Mouse (Mus musculus): ENCODE results near the gene Rps6ka4. TPM values are rescaled to one million over a fixed set of nuclear protein-coding genes. Genes with fewer than 3 reads are reported as not detected.

Gene Rps6ka4
- 39.3 and 39.9 TPM in 2 replicates for polyA plus RNA-seq (2012; rRNA removed)

DNA sequence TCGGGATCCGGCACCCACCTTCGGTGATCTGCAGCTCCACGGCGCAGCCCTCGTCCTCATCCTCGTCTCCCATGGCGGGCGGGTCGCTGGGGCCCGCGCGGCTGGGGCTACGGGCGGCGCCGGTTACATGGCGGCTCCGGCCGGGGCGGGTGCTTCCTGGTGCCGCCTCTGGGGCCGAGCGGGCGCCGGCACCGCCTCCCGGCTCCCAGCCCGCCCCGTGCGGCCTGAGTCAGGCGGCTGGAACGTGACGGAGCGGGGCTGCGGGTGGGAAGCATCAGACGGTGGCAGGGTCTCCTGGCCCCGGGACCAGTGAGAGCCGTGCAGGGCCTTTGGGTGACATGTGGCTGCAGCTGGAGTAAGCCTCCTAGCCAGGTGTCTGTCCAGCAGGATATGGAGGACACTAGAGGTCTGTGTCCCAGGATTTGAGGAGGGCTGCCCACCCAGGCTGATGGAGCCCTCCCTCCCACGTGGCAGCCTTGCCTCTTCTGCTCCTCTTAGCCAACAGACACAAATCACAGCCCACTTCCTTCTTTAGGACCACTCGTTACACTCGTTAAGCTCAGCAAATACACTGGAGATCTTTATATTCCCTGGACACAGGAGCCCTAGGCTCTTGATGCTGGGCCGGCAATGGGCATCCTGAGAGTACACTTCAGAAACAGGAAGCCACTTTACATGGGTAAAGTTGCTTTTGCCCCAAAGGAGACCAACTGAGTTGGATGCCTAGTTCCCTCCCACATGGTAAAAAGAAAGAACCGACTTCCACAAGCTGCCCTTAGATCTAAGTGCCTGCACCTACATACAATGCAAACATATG, at the start of gene Rps6ka4:
Gene Rps6ka4 (minus strand): TSS at position 162 of the 817 bp plus-strand sequence.
- peak within 1 kb of the TSS; percentile 79 for H3K27ac ChIP-seq (ENCODE audit: insufficient read depth, low read length)
- TF ChIP-seq POLR2A (IDR thresholded peaks at IDR 0.05; ENCODE audit: extremely low read depth, insufficient read depth, low read length) = peak; percentile 35; the same call in 1 of the 2 replicates
- no peak for TF ChIP-seq CTCF (IDR thresholded peaks at IDR 0.05; ENCODE audit: extremely low read depth, insufficient read depth, low read length)
- no peaks in the 10 kb centered on the region for H3K4me1 ChIP-seq (ENCODE audit: control insufficient read depth, insufficient read depth, low read length)
- H3K4me3 ChIP-seq (ENCODE audit: insufficient read depth, low read length) = peak within 1 kb of the TSS; percentile 97

GRCm38 (mm10) chr19:6877965-6878364, 37.5 kb upstream of the Rps6ka4 start:
- Histone ChIP-seq H3K4me1 (ENCODE audit: control insufficient read depth, insufficient read depth, low read length) (no peaks in the 10 kb centered on the region), H3K4me3 (ENCODE audit: insufficient read depth, low read length) (no peak overlapping the region), H3K27ac (ENCODE audit: insufficient read depth, low read length) (no peak overlapping the region)
- TF ChIP-seq POLR2A (IDR thresholded peaks at IDR 0.05; ENCODE audit: extremely low read depth, insufficient read depth, low read length) = no peak
- no peak for TF ChIP-seq CTCF (IDR thresholded peaks at IDR 0.05; ENCODE audit: extremely low read depth, insufficient read depth, low read length)

- H3K4me1 ChIP-seq (ENCODE audit: control insufficient read depth, insufficient read depth, low read length) = no peaks in the 10 kb centered on the region
- no peak overlapping the region for H3K4me3 ChIP-seq (ENCODE audit: insufficient read depth, low read length)
- no peak for TF ChIP-seq CTCF (IDR thresholded peaks at IDR 0.05; ENCODE audit: extremely low read depth, insufficient read depth, low read length)
- no peak overlapping the region for H3K27ac ChIP-seq (ENCODE audit: insufficient read depth, low read length)
Measured at GRCm38 (mm10) chr19:6876799-6877198, 36.4 kb upstream of the Rps6ka4 start.

DNA sequence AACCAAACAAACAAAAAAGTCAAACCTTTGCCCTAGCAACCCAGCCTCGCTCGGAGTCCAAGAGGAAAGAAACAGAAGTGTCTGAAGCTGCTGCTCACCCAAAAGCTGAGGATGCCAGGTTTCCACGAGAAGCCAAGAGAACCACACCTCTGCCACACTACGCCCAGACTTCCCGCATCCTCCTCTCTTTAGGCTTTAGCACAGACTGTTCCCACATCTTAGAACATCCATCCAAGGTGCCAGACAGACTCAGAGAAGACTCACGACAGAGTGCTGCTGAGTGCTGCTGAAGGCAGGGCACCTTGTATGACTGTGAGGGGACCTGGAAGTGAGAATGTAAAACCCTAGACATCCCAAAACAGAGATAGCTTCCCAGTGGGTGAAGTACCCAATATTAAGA, 35.4 kb upstream of the Rps6ka4 start:
- no peaks in the 10 kb centered on the region for H3K4me1 ChIP-seq (ENCODE audit: control insufficient read depth, insufficient read depth, low read length)
- no peak overlapping the region for H3K4me3 ChIP-seq (ENCODE audit: insufficient read depth, low read length)
- no peak overlapping the region for H3K27ac ChIP-seq (ENCODE audit: insufficient read depth, low read length)
- TF ChIP-seq POLR2A (IDR thresholded peaks at IDR 0.05; ENCODE audit: extremely low read depth, insufficient read depth, low read length) = no peak

DNA sequence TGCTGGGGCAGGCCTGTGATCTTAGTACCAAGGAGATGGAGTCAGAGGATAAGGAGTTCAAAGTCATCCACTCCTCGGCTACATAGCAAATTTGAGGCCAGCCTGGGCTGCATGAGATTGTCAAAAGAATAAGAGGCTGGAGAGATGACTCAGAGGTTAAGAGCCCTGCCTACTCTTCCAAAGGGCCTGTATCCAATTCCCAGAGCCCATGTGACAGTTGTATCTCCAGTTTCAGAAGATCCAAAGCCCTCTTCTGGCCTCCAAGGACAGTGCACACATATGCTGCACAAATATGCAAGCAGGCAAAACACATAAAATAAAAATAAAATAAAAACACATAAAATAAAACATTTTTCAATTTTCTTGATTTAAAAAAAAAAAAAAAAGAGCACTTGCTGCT, 33.8 kb upstream of the Rps6ka4 start:
- TF ChIP-seq POLR2A (IDR thresholded peaks at IDR 0.05; ENCODE audit: extremely low read depth, insufficient read depth, low read length) = no peak
- TF ChIP-seq CTCF (IDR thresholded peaks at IDR 0.05; ENCODE audit: extremely low read depth, insufficient read depth, low read length) = no peak
- H3K4me3 ChIP-seq (ENCODE audit: insufficient read depth, low read length) = no peak overlapping the region
- H3K4me1 ChIP-seq (ENCODE audit: control insufficient read depth, insufficient read depth, low read length) = no peaks in the 10 kb centered on the region
- no peak overlapping the region for H3K27ac ChIP-seq (ENCODE audit: insufficient read depth, low read length)

DNA sequence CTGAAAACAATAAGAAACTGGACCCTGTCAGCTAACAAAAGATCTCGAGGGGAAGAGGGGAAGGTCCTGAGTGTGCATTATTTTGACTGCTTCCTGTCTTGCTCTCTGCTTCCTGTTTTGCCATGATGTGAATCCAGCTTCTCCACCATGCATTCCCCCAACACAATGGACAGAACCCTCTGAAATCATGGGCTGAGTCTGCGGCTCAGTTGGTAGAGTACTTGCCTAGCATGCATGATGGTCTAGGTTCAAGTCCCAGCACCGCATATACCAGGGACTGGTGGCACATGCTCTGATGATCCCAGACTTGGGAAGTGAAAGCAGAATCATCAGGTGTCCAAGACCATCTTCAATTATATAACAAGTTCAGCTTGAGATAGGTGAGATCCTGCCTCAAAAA, 32.3 kb upstream of the Rps6ka4 start:
- TF ChIP-seq CTCF (IDR thresholded peaks at IDR 0.05; ENCODE audit: extremely low read depth, insufficient read depth, low read length) (no peak), POLR2A (IDR thresholded peaks at IDR 0.05; ENCODE audit: extremely low read depth, insufficient read depth, low read length) (no peak)
- no peaks in the 10 kb centered on the region for H3K4me1 ChIP-seq (ENCODE audit: control insufficient read depth, insufficient read depth, low read length)
- H3K4me3 ChIP-seq (ENCODE audit: insufficient read depth, low read length) = no peak overlapping the region
- no peak overlapping the region for H3K27ac ChIP-seq (ENCODE audit: insufficient read depth, low read length)

- Histone ChIP-seq H3K4me3 (ENCODE audit: insufficient read depth, low read length) (no peak overlapping the region), H3K27ac (ENCODE audit: insufficient read depth, low read length) (no peak overlapping the region), H3K4me1 (ENCODE audit: control insufficient read depth, insufficient read depth, low read length) (no peaks in the 10 kb centered on the region)
- TF ChIP-seq CTCF (IDR thresholded peaks at IDR 0.05; ENCODE audit: extremely low read depth, insufficient read depth, low read length) = peak; percentile 45; the same call in 1 of the 2 replicates
- TF ChIP-seq POLR2A (IDR thresholded peaks at IDR 0.05; ENCODE audit: extremely low read depth, insufficient read depth, low read length) = no peak
Measured at GRCm38 (mm10) chr19:6871574-6872271, 31.3 kb upstream of the Rps6ka4 start.

- Histone ChIP-seq H3K4me1 (ENCODE audit: control insufficient read depth, insufficient read depth, low read length) (no peaks in the 10 kb centered on the region), H3K4me3 (ENCODE audit: insufficient read depth, low read length) (no peak overlapping the region), H3K27ac (ENCODE audit: insufficient read depth, low read length) (no peak overlapping the region)
- TF ChIP-seq CTCF (IDR thresholded peaks at IDR 0.05; ENCODE audit: extremely low read depth, insufficient read depth, low read length) (no peak), POLR2A (IDR thresholded peaks at IDR 0.05; ENCODE audit: extremely low read depth, insufficient read depth, low read length) (no peak)
Measured at GRCm38 (mm10) chr19:6869355-6869754, 28.9 kb upstream of the Rps6ka4 start.

DNA sequence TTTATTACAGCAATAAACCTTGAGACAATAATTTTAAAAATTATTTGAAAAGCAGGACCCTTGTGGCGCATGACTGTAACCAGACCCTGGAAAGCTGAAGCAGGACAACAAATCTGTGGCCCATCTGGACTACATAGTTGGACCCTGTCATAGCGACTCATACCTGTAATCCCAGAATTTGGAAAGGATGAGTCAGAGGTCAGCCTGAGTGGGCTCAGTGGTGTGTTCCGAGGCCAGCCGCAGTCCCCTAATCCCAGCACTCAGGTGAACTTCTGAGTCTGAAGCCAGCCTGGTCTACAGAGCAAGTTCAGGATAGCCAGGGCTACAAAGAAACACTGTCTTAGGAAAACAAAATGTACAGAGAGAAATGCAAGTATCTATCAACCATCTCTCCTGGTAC, 21.0 kb upstream of the Rps6ka4 start:
- H3K27ac ChIP-seq (ENCODE audit: insufficient read depth, low read length) = no peak overlapping the region
- no peak overlapping the region for H3K4me3 ChIP-seq (ENCODE audit: insufficient read depth, low read length)
- no peaks in the 10 kb centered on the region for H3K4me1 ChIP-seq (ENCODE audit: control insufficient read depth, insufficient read depth, low read length)
- TF ChIP-seq CTCF (IDR thresholded peaks at IDR 0.05; ENCODE audit: extremely low read depth, insufficient read depth, low read length) (no peak), POLR2A (IDR thresholded peaks at IDR 0.05; ENCODE audit: extremely low read depth, insufficient read depth, low read length) (no peak)

DNA sequence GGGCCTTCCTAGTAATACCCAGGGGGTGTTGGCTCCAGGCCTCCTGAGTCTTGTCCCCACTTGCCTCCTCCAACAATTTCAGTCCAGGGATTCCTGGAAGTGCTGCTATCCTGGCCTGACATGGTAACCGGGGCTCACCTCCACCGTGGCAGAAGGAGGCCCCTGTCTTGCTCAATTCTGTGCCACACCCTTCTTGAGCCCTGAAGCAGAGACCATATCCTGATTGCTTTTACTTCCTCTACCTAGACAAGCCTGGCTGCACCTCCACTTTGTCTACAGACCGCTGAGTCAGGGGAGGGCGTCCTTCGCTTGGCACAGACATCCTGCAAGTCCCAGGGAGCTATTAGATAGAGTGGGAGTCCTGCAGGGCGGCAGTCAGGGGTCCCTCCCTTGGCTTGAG, 20.3 kb upstream of the Rps6ka4 start:
- TF ChIP-seq POLR2A (IDR thresholded peaks at IDR 0.05; ENCODE audit: extremely low read depth, insufficient read depth, low read length) = no peak
- TF ChIP-seq CTCF (IDR thresholded peaks at IDR 0.05; ENCODE audit: extremely low read depth, insufficient read depth, low read length) = no peak
- Histone ChIP-seq H3K27ac (ENCODE audit: insufficient read depth, low read length) (no peak overlapping the region), H3K4me1 (ENCODE audit: control insufficient read depth, insufficient read depth, low read length) (no peaks in the 10 kb centered on the region), H3K4me3 (ENCODE audit: insufficient read depth, low read length) (no peak overlapping the region)

All from cortical plate, adult 2 months (tissue).